Mouse (Mus musculus): Measurements from ENCODE around the gene Zfp784.
A peak's percentile ranks its signal among the peaks of the same experiment; 100 is the strongest.
"Not testable (repeated sequence)": the region's sequence is repeated elsewhere in the genome, so short reads cannot be mapped to it uniquely, and the experiment has no call there.

Gene Zfp784

DNA sequence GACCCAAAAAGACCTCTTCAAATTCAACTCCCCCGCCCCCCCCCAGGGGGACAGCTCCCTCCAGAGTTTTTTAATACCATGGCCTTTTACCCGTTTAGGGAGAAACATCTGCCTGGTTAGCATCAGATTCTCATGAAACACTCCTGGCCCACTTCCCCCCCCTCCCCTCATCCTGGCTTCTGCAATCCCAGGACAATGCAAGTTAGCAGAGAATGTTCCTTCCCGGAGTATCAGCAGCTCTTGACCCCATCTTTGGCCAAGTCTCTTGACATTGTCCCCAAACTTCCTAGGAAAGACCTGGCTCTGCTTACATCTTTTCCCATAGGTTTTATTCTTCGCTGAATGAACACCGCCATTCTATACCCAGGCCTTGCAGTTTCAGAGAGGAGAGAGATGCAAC is 17.0 kb downstream of the Zfp784 start:
- no peak for DNase-seq (ENCODE audit: extremely low read depth, low read depth, low spot score)

DNA sequence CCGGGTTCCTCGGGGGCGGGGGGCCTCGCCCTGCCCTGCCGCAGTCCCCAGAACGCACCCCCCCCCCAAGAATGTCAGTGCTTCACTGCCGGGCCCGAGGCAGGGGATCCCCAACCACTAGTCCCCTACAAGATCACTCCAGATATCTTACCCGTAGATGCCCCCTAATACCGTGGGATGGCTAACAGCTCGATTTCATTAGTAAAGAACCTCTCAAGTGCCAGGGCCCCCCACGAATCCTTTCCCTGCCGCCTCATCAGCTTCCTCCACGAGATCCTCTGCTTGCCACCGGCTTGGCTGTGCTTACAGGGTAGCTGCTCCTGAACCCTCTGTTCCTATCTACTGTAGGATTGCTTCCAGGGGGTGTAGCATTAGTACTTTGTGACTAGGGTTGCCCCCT is 17.6 kb downstream of the Zfp784 start:
- no peak for DNase-seq (ENCODE audit: extremely low read depth, low read depth, low spot score)

- DNase-seq (ENCODE audit: extremely low read depth, low read depth, low spot score), result peak; percentile 74
Observed at GRCm38 (mm10) chr7:5020000-5020681, 18.1 kb downstream of the Zfp784 start, which contains the start of the genes Zfp865 and Ccdc106. Gene Zfp865, plus strand, starts transcription at chr7:5020376. Gene Ccdc106, plus strand, starts transcription at chr7:5020553.

DNA sequence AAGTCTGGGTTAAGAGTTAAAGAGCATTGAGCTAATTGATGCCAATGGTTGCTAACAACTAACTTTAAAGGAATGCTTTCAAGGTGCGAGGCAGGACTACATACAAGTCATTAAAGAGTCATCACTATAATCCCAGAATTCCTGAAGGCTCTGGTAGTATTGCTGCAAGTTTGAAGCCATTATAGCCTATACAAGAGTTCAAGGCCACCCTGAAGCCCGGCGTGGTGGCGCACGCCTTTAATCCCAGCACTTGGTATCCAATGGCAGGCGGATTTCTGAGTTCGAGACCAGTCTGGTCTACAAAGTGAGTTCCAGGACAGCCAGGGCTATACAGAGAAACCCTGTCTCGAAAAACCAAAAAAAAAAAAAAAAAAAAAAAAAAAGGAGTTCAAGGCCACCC is 18.7 kb downstream of the Zfp784 start:
- DNase-seq (ENCODE audit: extremely low read depth, low read depth, low spot score), result not testable (repeated sequence)

DNA sequence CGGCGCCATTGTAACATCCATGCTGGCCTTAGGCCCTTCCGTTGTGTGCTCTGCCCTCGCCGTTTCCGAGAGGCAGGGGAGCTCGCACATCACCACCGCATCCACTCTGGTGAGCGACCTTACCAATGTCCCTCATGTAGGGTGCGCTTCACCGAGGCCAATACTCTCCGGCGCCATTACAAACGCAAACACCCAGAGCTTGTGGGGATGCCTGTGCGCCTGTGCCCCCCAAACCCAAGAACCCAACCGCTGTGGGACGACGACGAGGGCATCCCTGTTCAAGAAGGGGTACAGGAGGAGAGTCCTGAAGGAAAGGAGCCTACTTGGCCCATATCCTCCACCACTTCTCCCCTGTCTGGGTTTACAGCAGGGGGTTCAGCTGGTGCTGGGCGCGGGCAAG is 20.3 kb downstream of the Zfp784 start:
- no peak for DNase-seq (ENCODE audit: extremely low read depth, low read depth, low spot score)

GRCm38 (mm10) chr7:5017352-5017751 is 20.9 kb downstream of the Zfp784 start:
- no peak for DNase-seq (ENCODE audit: extremely low read depth, low read depth, low spot score)

DNA sequence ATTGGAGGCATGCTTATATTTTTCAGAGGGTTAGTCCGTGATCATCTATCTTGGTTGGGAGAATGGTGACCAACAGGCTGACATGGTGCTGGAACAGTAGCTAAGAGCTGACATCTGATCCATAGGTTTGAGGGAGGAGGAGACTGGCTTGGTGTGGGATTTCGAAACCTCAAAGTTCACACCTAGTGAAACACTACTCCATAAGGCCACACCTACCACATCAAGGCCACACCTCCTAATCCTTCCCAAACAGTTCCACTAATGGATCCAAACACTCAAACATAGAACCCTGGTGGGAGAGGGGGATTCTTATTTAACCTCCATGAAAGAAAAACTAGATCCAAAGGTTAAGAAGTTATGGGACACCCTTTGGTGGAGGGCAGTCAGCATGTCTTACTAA is 21.3 kb downstream of the Zfp784 start:
- DNase-seq (ENCODE audit: extremely low read depth, low read depth, low spot score), result no peak

DNA sequence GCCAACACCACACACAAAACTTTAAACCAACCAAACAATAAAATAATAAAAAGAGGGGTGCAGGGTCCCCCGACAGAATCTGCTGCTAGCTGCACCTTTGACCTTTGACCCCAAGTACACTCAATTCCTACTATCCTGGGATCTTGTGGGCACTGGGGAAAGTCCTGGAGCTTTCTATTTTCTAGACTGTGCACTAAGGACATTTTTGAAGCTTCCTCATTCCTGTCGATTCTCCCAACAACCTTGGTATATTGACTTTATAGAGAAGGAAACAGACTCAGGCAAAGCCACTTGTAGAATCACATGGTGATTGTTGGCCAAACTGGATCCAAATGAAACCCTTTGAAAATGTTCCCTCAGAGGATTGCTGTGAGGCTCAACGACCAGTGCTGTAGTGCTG is 22.2 kb downstream of the Zfp784 start:
- no peak for DNase-seq (ENCODE audit: extremely low read depth, low read depth, low spot score)

DNA sequence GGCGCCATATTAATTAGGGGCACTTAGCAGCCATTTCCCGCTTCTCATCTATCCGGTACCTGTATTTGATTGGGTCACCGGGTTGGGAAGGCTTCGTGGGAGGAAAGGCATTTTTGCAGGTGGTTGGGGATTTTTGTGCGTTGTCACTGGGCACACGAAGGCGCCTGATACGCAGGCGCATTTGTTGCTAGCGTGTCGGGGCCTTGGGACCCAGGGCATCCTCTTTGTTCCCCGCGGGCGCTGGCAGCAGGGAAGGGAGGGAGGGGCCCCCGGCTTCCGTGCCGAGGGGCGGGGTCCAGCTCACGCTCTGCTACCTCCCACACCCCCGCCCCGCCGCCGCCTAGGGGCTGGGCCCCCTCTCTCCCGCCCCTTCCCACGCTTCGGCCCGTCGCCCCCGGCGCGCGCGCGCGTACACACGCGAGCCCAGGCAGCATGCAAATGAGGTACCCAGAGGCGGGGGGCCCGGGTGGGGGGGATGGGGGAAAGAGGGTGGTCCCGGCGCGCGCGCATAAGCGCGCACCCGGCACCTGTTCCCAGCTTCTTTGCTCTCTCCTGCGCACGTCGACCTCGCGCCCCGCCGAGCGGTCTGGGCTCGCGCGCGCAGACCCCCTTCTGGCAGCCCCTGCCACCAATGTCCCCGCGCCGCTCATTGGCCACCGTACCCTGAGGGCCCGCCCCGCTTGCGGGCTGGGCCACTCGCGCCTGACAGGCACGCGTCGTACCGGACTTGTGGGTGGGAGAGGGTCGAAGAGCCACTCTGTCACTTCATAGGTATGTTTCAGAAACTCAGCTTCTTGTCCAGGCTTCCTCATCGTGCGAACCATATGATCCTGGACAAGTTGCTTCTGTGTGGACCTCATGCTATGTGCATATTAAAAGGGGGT is 22.9 kb downstream of the Zfp784 start, which contains the start of gene Gm44973:
Gene Gm44973 (plus strand): TSS at position 379 of the 884 bp plus-strand sequence.
- peak; percentile 80 for DNase-seq (ENCODE audit: extremely low read depth, low read depth, low spot score)

- DNase-seq (ENCODE audit: extremely low read depth, low read depth, low spot score), result peak; percentile 52
Observed at GRCm38 (mm10) chr7:5014251-5015117, 23.8 kb downstream of the Zfp784 start, which contains the start of the genes Zfp524 and Fiz1. Gene Zfp524, plus strand, starts transcription at chr7:5014415. Gene Fiz1, minus strand, starts transcription at chr7:5014697.

DNA sequence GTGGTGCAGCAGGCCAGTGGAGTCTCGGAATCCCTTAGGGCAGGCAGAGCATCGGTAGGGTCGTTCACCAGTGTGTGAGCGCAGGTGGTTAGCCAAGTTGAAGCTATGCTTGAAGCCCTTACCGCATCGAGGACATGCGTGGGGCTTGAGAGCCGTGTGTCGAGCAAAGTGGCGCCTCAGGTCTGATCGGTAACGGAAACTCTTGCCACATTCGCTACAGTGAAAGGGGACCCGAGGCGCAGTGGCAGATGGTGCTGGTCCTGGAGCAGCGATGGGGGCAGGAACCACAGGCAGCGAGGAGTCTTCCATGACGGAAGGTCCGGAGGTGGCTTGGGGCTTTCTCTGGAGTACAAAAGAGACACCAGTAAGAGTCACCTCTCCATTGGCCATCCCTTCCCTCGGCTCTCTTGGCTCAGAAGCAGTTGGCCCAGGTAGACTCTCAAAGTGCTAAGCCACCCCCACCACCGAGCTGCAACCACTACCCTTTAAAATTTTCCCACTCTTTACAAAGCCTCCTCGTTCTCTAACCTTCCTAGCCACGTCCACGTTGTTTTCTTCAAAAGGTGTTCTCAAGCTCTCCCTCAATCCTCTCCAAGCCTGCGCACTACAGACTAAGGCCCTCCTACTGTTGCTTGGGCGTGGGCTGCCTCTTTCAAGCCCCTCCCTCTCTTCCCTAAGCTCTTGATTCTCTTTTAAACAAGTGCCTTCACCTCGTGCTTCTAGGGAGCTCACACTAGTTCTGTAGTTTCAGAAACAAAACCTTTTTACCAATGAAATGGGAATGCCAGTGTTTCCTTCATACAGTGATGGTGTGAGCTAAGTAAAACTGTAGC is 25.3 kb downstream of the Zfp784 start:
- DNase-seq (ENCODE audit: extremely low read depth, low read depth, low spot score), result no peak

DNA sequence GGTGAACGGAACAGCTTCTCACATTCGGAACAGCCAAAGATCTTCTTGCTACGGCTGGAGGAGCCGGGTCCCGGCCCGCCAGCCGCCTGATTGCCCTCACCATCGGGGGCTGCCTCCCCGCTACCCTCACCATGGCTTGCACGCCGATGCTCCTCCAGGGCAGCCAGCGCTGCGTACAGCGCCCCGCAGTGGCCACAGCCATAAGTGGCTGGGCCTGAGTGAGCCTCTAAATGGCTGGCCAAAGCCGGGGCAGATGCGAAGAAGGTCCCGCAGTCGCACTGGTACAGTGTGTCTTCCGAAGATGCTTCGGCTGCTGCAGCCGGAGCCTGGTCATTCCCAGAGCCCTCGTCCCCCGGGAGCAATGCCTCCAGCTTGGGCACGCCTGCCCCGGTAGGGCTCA is 30.0 kb downstream of the Zfp784 start:
- no peak for DNase-seq (ENCODE audit: extremely low read depth, low read depth, low spot score)

- not testable (repeated sequence) for DNase-seq (ENCODE audit: extremely low read depth, low read depth, low spot score)
Observed at GRCm38 (mm10) chr7:5002876-5003275, 35.4 kb downstream of the Zfp784 start.

- no peak for DNase-seq (ENCODE audit: extremely low read depth, low read depth, low spot score)
Observed at GRCm38 (mm10) chr7:4999876-5000275, 38.4 kb downstream of the Zfp784 start.

- DNase-seq (ENCODE audit: extremely low read depth, low read depth, low spot score), result no peak
Observed at GRCm38 (mm10) chr7:4996934-4997333, 41.3 kb downstream of the Zfp784 start.

DNA sequence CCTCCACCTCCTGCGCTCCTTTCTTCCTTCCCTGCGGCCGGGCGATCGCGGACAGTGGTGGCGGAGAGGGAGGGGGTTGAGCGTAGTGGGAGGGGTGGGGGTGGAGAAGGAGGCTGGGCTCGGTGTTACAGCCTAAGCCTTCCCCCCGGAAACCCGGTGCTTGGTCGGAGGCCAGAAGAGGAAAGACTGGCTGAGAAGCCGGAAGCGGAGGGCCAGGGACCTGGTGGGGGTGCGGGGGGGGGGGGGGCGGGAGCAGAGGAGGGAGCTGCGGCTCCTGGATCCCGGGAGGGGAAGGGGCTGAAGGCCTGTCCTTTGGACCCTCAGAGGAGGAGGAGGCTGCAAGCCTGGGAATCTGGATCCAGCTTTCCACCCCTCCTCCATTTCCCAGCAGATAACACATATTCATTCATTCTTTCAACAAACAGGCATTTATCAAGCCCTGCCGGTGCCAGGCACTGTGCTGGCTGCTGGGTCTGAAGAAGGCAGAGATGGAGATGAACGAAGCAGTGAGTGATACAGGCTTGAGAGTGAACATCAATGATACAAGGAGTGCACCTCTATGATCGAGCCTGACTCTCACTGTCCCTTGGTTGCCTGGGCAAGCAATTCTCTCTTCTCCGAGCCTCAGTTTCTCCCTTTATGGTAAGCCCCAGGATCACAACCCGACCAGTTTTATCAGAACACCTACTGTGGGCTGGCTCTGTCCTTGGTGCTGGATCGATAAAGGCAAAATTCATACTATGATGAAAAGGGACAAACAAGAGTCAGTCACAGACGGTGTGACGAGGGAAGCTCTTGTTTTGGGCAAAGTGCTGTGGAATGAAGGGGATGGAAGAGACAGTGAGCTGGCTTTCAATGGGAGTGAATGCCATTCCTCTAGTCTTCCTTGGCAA is 42.0 kb downstream of the Zfp784 start, which contains the start of gene Zfp579:
Gene Zfp579 (minus strand): TSS at position 156 of the 893 bp plus-strand sequence.
- no peak for DNase-seq (ENCODE audit: extremely low read depth, low read depth, low spot score)

DNA sequence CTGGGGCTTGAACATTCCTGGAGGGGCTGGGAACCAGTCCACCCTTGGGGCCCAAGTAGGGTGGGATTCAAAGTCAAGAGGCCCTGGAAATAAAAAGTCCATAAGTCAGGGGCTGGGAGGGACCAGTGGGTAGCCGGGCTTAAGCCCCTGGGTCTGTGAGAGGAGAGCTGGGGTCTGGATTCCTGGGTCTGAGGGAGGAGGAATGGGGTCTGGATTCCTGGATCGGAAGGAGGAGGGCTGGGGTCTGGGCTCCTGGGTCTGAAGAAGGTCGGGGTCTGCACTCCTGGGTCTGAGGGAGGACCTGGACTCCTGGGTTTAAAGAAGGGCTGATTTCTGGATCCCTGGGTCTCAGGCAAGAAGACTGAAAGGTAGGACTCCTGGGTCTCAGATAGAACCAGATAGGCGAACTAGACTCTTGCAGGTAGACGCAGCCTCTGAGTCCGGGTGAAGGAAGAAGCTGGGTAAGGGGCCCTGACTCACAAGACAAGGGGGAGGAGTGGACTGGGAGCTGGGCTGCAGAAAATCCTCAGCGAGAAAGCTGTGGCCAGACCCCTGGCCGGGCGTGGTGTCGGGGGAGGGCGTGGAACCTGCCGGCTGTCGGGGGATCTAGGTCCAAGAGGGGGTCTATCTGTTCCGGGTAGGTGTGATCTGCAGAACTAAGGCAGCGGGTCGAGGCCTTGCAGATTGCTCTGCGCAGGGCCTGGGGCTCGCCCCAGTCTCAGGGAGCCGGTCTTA is 42.8 kb downstream of the Zfp784 start:
- DNase-seq (ENCODE audit: extremely low read depth, low read depth, low spot score), result no peak
